Mouse (Mus musculus) mesoderm, embryonic 11.5 days (tissue): ENCODE measurements at regions not wholly inside any gene's neighbourhood (a gene's known extent, or its start where the extent isn't known, plus 50 kb on each side); places are given as distances from the start of the nearest gene placed in this dataset.

Experiments used
- DNase-seq: peaks from one replicate; pipeline ENCODE4 v3.0.0-alpha.2; 2012; ENCODE audit warnings: low read depth, low spot score

DNA sequence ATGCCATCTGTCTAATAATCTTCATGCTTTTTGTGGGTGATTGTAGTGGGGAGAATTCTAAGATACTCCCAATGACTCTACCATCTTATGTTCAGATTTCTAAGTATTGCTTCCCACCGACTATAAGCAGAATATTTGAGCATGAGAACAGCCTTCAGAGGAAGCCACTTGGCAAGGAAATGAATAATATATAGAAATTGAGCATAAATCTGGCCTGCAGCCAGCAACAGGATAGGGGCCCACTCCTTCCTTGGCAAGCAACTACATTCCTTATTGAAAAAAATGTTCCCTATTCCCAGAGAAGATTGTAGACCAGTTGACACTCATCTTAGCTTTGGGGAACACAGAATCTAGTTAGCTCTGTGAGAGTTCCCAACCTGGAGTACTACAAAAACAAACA is 591.5 kb upstream of the A1bg start:
- DNase-seq = no peak

DNA sequence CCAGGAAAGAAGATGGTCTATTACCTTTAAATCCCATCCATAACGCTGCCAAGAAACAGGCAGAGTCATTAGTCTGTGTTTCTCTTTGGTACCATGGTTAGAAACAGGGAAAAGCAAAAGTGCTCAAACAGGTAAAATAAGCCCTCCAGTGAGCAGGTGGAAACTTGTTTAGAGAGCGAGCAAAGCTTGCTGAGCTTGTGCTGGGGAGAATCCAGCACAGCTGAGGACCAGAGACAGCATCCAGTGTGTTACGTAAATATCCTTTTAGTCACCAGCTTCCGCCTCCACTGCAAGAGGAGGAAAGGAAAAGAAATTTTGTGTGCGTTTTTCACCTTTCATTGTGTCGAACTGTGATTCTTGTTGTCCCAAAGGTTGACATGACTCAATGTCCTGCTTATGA is 586.0 kb upstream of the A1bg start:
- no peak for DNase-seq

DNA sequence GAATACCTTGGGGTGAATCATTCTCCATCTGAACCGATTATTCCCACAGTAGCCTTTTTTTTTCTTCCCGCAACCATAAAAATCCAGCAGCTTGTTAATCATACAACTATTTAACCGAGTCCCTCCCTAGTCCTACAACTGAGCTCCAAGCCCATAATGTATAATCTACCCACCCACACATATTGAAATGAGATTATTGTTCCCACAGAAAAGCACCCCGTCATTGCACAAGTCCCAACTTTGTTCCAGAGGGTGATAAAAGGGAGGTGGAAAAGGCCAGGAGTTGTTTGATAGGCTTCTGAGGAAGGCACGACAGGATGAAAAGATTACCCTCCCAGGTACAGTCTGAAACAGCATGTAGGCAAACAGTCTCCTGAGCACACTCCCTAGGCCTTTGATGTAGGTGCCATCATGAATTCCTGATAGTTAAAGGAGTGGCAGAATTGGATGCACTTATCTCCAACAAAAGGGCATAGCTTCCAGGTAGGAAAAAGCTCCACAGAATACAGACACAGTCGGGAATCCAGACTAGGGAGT is 583.6 kb upstream of the A1bg start:
- DNase-seq = no peak

GRCm38 (mm10) chr15:61503436-61503835 is 580.6 kb upstream of the A1bg start:
- no peak for DNase-seq

DNA sequence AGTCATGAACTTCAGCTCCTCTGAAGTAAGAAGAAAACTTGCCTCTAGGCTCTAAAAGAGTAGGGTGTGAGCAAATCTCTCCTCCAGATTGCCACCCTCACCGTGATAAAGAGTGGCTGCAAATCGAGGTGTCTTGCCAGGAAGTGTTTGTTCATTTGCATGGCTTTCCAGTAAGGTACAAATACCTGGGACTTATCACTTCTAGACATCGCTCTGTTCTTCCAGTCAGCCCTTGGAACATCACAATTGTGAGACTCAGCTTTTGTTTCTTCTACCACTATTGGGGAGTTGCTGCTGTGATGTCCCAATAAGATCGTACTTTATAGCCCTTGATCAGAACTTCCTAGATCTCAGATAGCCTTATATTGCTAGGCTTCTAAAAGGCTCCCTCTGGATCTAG is 566.9 kb upstream of the A1bg start:
- DNase-seq = no peak

- DNase-seq = no peak
These were observed 559.0 kb upstream of the A1bg start for GRCm38 (mm10) chr15:61481861-61482260.

- no peak for DNase-seq
These were observed 551.1 kb upstream of the A1bg start for GRCm38 (mm10) chr15:61473900-61474299.

- DNase-seq = no peak
These were observed 532.2 kb upstream of the A1bg start for GRCm38 (mm10) chr15:61455042-61455441.

DNA sequence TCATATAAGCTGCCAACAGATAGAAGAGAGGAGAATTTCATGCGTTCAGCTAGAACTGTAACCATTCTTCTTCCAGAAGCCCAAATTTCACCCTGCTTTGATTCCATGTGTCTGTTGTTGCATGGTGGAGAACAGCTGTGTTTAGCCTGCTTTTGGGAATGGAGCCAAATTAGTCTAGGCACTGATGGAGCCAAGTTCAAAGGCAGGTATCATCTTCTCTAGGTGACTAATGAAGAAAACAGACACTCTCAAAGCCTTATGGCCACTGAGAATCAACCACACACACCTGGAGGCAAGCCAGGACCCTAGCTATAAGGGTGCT is 531.5 kb upstream of the A1bg start:
- no peak for DNase-seq

DNA sequence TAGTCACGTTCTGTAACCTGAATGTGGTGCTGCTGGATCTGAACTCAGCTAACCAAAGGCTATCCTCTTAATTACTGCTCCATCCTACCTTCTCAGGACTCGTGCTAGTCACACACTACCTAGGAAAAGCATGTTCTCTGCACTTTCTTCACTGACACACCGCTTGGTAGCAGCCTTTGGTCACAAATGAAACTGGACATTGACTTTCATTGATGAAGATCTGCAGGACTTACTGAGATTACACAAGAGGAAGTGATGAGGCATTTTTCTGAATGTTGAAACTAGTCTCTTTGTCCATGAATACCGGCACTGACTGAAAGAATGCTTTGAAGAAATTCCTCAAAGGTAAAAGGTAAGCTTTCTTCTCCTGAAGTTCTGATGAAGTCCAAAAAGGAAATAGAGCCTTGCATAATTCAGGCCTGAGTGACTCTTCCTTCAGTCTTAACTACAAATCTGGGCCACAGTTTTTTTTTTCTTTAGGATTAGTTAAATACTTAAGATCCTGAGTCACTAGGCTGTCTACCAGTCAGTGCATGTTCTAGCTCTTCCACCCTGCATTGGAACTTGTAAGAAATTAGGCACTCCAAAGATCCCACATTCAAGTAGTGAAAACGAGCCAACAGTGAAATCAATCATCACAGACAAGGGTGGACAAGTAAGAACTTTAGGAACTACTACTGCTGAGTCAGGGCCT is 531.0 kb upstream of the A1bg start:
- DNase-seq = no peak

DNA sequence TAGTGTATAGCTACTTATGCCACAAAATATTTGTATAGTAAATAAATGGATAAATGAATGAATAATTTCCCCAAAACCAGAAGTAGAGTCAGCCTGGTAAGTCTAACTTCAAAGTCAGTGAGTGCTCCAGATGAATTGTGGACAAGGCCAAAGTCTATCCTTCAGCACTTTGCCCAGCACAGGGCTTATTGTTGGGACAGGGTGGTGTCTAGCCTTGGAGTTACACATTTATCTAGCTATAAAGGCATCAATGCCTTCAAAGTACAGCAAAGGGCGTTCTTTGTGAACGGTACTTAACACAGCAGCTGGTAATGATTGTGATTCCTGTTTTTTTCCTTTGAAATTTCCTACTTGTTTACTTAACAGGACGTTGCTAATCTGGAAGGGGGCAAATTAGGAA is 527.4 kb upstream of the A1bg start:
- DNase-seq = no peak

DNA sequence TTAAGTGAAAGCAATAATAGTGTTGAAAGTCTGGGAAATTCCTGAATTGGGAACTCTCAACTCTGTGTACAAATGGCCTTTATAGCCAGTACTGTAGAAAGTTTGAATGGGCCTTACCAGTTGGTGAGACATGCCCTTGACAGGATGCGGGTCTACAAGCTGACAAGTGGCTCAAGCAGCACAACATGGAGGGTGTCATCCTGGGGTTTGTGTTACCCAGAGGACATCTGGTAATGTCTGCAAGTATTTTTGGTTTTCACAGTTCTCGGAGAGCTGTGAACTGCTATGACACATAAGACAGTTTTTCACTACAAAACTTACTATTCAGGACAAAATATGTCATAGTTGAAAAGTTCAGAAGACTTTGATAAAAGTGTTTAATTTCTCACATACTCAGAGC is 525.7 kb upstream of the A1bg start:
- no peak for DNase-seq

DNA sequence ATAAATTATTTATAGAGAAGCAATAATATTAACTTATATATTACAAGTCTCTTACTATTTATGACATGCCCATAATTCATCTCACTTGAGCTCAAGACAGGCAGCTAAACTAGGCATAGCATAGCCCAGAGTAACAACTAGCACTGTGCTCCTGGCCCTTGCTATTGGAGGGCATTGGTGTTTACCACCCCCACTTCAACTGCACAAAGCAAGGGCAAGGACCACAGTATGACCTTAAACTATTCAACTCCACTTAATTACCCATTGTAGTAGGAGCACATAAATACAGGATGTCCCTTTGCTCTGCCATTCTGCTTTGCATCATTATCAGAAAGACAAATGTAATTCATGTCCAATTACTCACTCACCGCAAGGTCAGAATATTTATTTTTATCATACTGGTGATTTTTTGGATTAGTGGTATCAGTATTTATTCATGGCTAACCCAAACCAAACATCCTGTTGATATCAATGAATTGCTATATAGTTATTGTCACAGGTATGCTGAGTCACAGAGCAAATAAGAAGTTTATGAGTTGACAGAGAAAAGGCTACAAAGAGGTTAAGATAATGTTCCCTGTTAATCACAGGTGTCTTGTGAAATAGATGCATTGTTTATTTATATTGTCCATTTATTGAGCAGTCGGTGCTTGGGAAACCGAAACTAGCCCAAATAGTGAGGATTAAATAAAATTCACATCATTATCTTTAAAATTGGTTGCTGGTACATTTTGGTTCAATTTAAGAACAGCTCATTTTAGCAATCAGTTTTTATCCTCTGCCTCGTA is 523.4 kb upstream of the A1bg start:
- no peak for DNase-seq

DNA sequence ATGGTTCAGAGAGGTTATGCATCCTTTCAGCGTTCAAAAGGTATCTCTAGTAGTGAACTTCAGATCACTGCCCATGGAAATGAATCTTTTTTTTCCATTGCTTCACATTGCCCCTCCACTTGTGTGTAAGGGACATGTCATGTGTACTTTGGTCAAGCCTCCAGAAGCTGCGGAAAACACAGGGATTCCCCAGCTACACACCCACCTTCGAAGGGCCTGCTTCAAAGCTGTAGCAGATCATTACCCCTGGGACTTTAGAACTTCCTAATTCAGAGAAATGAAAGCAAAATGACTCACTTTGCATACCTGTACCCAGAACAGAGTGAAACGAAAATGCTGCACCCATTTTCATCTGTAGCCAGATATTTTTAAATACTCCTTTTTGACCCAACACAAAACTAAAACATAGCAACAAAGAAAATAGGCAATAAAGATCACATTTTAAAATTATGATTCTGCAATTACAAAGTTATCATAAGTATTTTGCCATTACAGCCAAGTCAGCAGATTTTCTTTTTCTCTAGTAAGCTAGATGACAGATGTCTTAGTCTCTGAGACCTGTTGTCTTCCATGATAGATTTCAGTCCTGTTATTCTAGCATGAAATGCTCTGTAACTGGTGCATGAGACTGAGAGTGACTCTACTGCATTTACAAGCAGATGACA is 519.1 kb upstream of the A1bg start:
- no peak for DNase-seq

- DNase-seq = no peak
These were observed 518.2 kb upstream of the A1bg start for GRCm38 (mm10) chr15:61441012-61441411.

GRCm38 (mm10) chr15:61440284-61440683 is 517.5 kb upstream of the A1bg start:
- DNase-seq = no peak

DNA sequence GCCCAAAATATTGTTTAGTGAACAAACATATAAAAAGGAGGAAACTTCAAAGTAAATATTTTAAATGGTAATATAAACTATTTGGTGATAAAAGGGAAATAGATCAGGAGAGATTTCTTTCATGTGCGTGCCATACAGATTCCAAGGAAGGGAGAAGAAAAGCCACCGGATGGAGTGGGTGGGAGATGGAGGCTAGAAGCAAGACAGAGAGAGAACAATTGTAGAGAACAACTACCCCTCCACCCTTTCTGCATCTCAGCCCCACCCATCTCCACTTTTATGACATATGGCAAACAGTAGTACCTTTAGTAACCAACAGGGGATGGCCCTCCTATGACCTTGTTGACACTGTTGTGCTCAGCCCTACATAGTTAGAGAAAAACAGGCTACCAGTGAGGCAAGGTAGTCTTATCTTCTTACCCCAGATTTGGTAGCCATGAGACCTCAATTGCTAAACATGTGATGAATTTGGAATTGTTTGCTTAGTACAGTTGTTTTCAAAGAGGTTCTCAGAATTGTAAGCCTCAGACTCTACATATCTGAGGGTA is 516.9 kb upstream of the A1bg start:
- DNase-seq = no peak

- DNase-seq = no peak
These were observed 506.1 kb upstream of the A1bg start for GRCm38 (mm10) chr15:61428818-61429415.

GRCm38 (mm10) chr15:61422989-61423388 is 500.2 kb upstream of the A1bg start:
- DNase-seq = no peak

GRCm38 (mm10) chr15:61417506-61417905 is 494.7 kb upstream of the A1bg start:
- DNase-seq = no peak

- no peak for DNase-seq
These were observed 494.0 kb upstream of the A1bg start for GRCm38 (mm10) chr15:61416841-61417240.

DNA sequence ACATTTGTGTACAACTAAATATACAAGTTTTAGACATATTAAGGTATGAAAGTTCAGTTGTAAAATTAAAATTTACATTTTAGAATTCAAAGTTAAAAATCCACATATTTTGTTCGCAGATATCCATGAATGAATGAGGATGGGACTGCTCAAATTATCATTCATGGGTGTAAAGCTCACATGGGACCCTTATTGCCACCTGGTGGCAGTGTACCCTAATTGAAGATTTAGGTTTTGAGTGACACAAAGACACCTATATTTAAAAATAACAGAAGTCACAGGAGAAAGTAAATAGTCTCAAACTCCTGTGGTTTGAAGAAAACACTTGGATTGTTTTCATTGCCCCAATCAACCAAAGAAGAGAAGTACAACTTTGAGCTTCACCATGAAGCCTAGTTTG is 492.8 kb upstream of the A1bg start:
- no peak for DNase-seq
